Mouse (Mus musculus): ENCODE measurements around the gene Btbd9. TPM values are rescaled to one million over a fixed set of nuclear protein-coding genes. Genes with fewer than 3 reads are reported as not detected.
"Not testable (repeated sequence)": the region's sequence is repeated elsewhere in the genome, so short reads cannot be mapped to it uniquely, and the experiment has no call there.

The Btbd9 gene
- polyA plus RNA-seq, 1 experiment from 2014 or later: 137 TPM

GRCm38 (mm10) chr17:30516580-30517340 lies 59.5 kb downstream of the Btbd9 start:
- Histone ChIP-seq H3K9ac (replicated peaks) (no peak overlapping the region), H3K4me1 (replicated peaks) (0 out of 2 replicates have a peak, but pooled peaks cover 3% of the 10 kb centered on the region), H3K4me3 (replicated peaks) (no peak overlapping the region), H3K27ac (no peak overlapping the region), H3K27me3 (no peaks in the 10 kb centered on the region), H3K9me3 (no peaks in the 10 kb centered on the region), H3K36me3 (peaks cover 20% of the 10 kb centered on the region), H3K4me2 (replicated peaks) (no peak overlapping the region)
- 94% methylated on average over 10 of the region's 10 CpGs for WGBS
- no peak for ATAC-seq

- 94% methylated on average over 8 of the region's 8 CpGs for WGBS
- no peak for ATAC-seq
- Histone ChIP-seq H3K36me3 (peaks cover 20% of the 10 kb centered on the region), H3K27ac (no peak overlapping the region), H3K4me1 (replicated peaks) (0 out of 2 replicates have a peak, but pooled peaks cover 3% of the 10 kb centered on the region), H3K4me2 (replicated peaks) (no peak overlapping the region), H3K27me3 (no peaks in the 10 kb centered on the region), H3K4me3 (replicated peaks) (no peak overlapping the region), H3K9me3 (no peaks in the 10 kb centered on the region), H3K9ac (replicated peaks) (no peak overlapping the region)
Observed at GRCm38 (mm10) chr17:30515401-30515800, 60.9 kb downstream of the Btbd9 start.

GRCm38 (mm10) chr17:30513034-30513433 lies 63.3 kb downstream of the Btbd9 start:
- no peak overlapping the region for H3K9ac ChIP-seq (replicated peaks)
- no peaks in the 10 kb centered on the region for H3K27me3 ChIP-seq
- H3K4me1 ChIP-seq (replicated peaks): peaks cover 16% of the 10 kb centered on the region
- no peak overlapping the region for H3K4me3 ChIP-seq (replicated peaks)
- no peaks in the 10 kb centered on the region for H3K9me3 ChIP-seq
- no peak overlapping the region for H3K27ac ChIP-seq
- no peak overlapping the region for H3K4me2 ChIP-seq (replicated peaks)
- WGBS: 95% methylated on average over 9 of the region's 9 CpGs
- H3K36me3 ChIP-seq: peaks cover 20% of the 10 kb centered on the region
- no peak for ATAC-seq

GRCm38 (mm10) chr17:30512531-30512930 lies 63.8 kb downstream of the Btbd9 start:
- Histone ChIP-seq H3K9me3 (no peaks in the 10 kb centered on the region), H3K27me3 (no peaks in the 10 kb centered on the region), H3K4me1 (replicated peaks) (peaks cover 20% of the 10 kb centered on the region), H3K4me2 (replicated peaks) (no peak overlapping the region), H3K36me3 (peaks cover 20% of the 10 kb centered on the region), H3K27ac (no peak overlapping the region), H3K9ac (replicated peaks) (no peak overlapping the region), H3K4me3 (replicated peaks) (no peak overlapping the region)
- no peak for ATAC-seq
- 91% methylated on average over 7 of the region's 7 CpGs for WGBS

GRCm38 (mm10) chr17:30512007-30512406 lies 64.3 kb downstream of the Btbd9 start:
- Histone ChIP-seq H3K9me3 (no peaks in the 10 kb centered on the region), H3K9ac (replicated peaks) (no peak overlapping the region), H3K4me2 (replicated peaks) (no peak overlapping the region), H3K27ac (no peak overlapping the region), H3K4me3 (replicated peaks) (no peak overlapping the region), H3K4me1 (replicated peaks) (peaks cover 25% of the 10 kb centered on the region), H3K36me3 (peaks cover 19% of the 10 kb centered on the region), H3K27me3 (no peaks in the 10 kb centered on the region)
- ATAC-seq: no peak
- WGBS: 65% methylated on average over 4 of the region's 4 CpGs

GRCm38 (mm10) chr17:30511399-30511798 lies 64.9 kb downstream of the Btbd9 start:
- H3K4me1 ChIP-seq (replicated peaks): peaks cover 29% of the 10 kb centered on the region
- no peak overlapping the region for H3K4me2 ChIP-seq (replicated peaks)
- H3K4me3 ChIP-seq (replicated peaks): no peak overlapping the region
- H3K9ac ChIP-seq (replicated peaks): no peak overlapping the region
- no peak overlapping the region for H3K27ac ChIP-seq
- no peak for ATAC-seq
- peaks cover 13% of the 10 kb centered on the region for H3K36me3 ChIP-seq
- H3K27me3 ChIP-seq: no peaks in the 10 kb centered on the region
- 88% methylated on average over 6 of the region's 6 CpGs for WGBS
- no peaks in the 10 kb centered on the region for H3K9me3 ChIP-seq

GRCm38 (mm10) chr17:30510171-30510570 lies 66.1 kb downstream of the Btbd9 start:
- H3K27me3 ChIP-seq: no peaks in the 10 kb centered on the region
- no peaks in the 10 kb centered on the region for H3K9me3 ChIP-seq
- H3K36me3 ChIP-seq: peaks cover 3% of the 10 kb centered on the region; the same call in 1 of the 2 replicates
- peaks cover 32% of the 10 kb centered on the region for H3K4me1 ChIP-seq (replicated peaks)
- no peak overlapping the region for H3K4me2 ChIP-seq (replicated peaks)
- 67% methylated on average over 6 of the region's 6 CpGs for WGBS
- no peak overlapping the region for H3K4me3 ChIP-seq (replicated peaks)
- no peak overlapping the region for H3K9ac ChIP-seq (replicated peaks)
- no peak overlapping the region for H3K27ac ChIP-seq
- ATAC-seq: no peak

- Histone ChIP-seq H3K27me3 (no peaks in the 10 kb centered on the region), H3K4me3 (replicated peaks) (no peak overlapping the region), H3K9me3 (no peaks in the 10 kb centered on the region), H3K9ac (replicated peaks) (no peak overlapping the region), H3K4me2 (replicated peaks) (no peak overlapping the region), H3K27ac (no peak overlapping the region), H3K4me1 (replicated peaks) (peaks cover 32% of the 10 kb centered on the region), H3K36me3 (0 out of 2 replicates have a peak, but pooled peaks cover 2% of the 10 kb centered on the region)
- no peak for ATAC-seq
- WGBS: 88% methylated on average over 6 of the region's 6 CpGs
Observed at GRCm38 (mm10) chr17:30509646-30510045, 66.6 kb downstream of the Btbd9 start.

GRCm38 (mm10) chr17:30507636-30508576 lies 68.4 kb downstream of the Btbd9 start:
- Histone ChIP-seq H3K4me2 (replicated peaks) (no peak overlapping the region; the same call in 1 of the 2 replicates), H3K36me3 (0 out of 2 replicates have a peak, but pooled peaks cover 2% of the 10 kb centered on the region), H3K27me3 (no peaks in the 10 kb centered on the region), H3K4me1 (replicated peaks) (peaks cover 32% of the 10 kb centered on the region), H3K9me3 (no peaks in the 10 kb centered on the region), H3K27ac (peak overlapping the region; percentile 44; the same call in 1 of the 2 replicates), H3K4me3 (replicated peaks) (no peak overlapping the region), H3K9ac (replicated peaks) (no peak overlapping the region)
- WGBS: 65% methylated on average over 9 of the region's 9 CpGs
- peak; percentile 3; the same call in 1 of the 2 replicates for ATAC-seq

GRCm38 (mm10) chr17:30506916-30507315 lies 69.4 kb downstream of the Btbd9 start:
- Histone ChIP-seq H3K4me1 (replicated peaks) (peaks cover 30% of the 10 kb centered on the region), H3K27me3 (no peaks in the 10 kb centered on the region), H3K27ac (peak overlapping the region; percentile 26; the same call in 1 of the 2 replicates), H3K9ac (replicated peaks) (no peak overlapping the region; the same call in 1 of the 2 replicates), H3K9me3 (no peaks in the 10 kb centered on the region), H3K4me3 (replicated peaks) (no peak overlapping the region), H3K36me3 (0 out of 2 replicates have a peak, but pooled peaks cover 2% of the 10 kb centered on the region), H3K4me2 (replicated peaks) (no peak overlapping the region; the same call in 1 of the 2 replicates)
- ATAC-seq: no peak
- 16% methylated on average over 5 of the region's 5 CpGs for WGBS

GRCm38 (mm10) chr17:30499541-30499940 lies 76.7 kb downstream of the Btbd9 start:
- not testable (repeated sequence) for H3K36me3 ChIP-seq; H3K27ac ChIP-seq; H3K9me3 ChIP-seq; ATAC-seq; H3K9ac ChIP-seq (replicated peaks); H3K4me2 ChIP-seq (replicated peaks); H3K27me3 ChIP-seq; H3K4me3 ChIP-seq (replicated peaks)
- 96% methylated on average over 11 of the region's 11 CpGs for WGBS
- peaks cover 33% of the 10 kb centered on the region for H3K4me1 ChIP-seq (replicated peaks)

- no peaks in the 10 kb centered on the region for H3K9me3 ChIP-seq
- no peak overlapping the region for H3K4me2 ChIP-seq (replicated peaks)
- no peak for ATAC-seq
- 82% methylated on average over 5 of the region's 5 CpGs for WGBS
- peaks cover 33% of the 10 kb centered on the region for H3K4me1 ChIP-seq (replicated peaks)
- no peaks in the 10 kb centered on the region for H3K27me3 ChIP-seq
- H3K4me3 ChIP-seq (replicated peaks): no peak overlapping the region
- 0 out of 2 replicates have a peak, but pooled peaks cover 3% of the 10 kb centered on the region for H3K36me3 ChIP-seq
- no peak overlapping the region for H3K9ac ChIP-seq (replicated peaks)
- peak overlapping the region; percentile 47 for H3K27ac ChIP-seq
Observed at GRCm38 (mm10) chr17:30498779-30499178, 77.5 kb downstream of the Btbd9 start.
